Mouse (Mus musculus) kidney, postnatal 0 days (tissue): ENCODE results near the gene Scimp. TPM values are rescaled to one million over a fixed set of nuclear protein-coding genes. Genes with fewer than 3 reads are reported as not detected.

Experiments
- ATAC-seq: fragments of 200-750 bp; cut with Nextera tagmentation; replicated peaks from 2 replicates; pipeline ENCODE4 v1.8.0; 2017; ENCODE audit warnings: low read depth, moderate number of reproducible peaks, moderate TSS enrichment, moderate library complexity; ENCODE audit not compliant: low FRiP score
- DNase-seq: peaks from one replicate; pipeline ENCODE4 v3.0.0-alpha.2; 2016; ENCODE audit warnings: low spot score
- H3K27ac ChIP-seq: fragments of 300-500 bp; sonication (generic); 2 replicates; pipeline ENCODE4 v1.5.1; 2014; ENCODE audit warnings: mild to moderate bottlenecking
- H3K27me3 ChIP-seq: fragments of 300-500 bp; sonication (generic); 2 replicates; pipeline ENCODE4 v1.6.1; 2014; ENCODE audit warnings: low read length, mixed read lengths; ENCODE audit not compliant: insufficient read depth
- H3K36me3 ChIP-seq: fragments of 300-500 bp; sonication (generic); 2 replicates; pipeline ENCODE4 v1.6.1; 2014; ENCODE audit warnings: low read length, mixed read lengths; ENCODE audit not compliant: insufficient read depth
- H3K4me1 ChIP-seq: fragments of 300-500 bp; sonication (generic); replicated peaks from 2 replicates; pipeline ENCODE4 v1.6.1; 2014; ENCODE audit warnings: antibody characterized with exemption, low read length, mixed read lengths; ENCODE audit not compliant: insufficient read depth
- H3K4me2 ChIP-seq: fragments of 300-500 bp; sonication (generic); 2 replicates; pipeline ENCODE4 v1.6.1; 2014; ENCODE audit warnings: mild to moderate bottlenecking, low read length, moderate library complexity, mixed read lengths
- H3K4me3 ChIP-seq: fragments of 300-500 bp; sonication (generic); replicated peaks from 2 replicates; pipeline ENCODE4 v1.5.1; 2014; ENCODE audit warnings: low read depth, low read length
- H3K9ac ChIP-seq: fragments of 300-500 bp; sonication (generic); 2 replicates; pipeline ENCODE4 v1.6.1; 2014; ENCODE audit warnings: low read depth, low read length
- H3K9me3 ChIP-seq: fragments of 300-500 bp; sonication (generic); replicated peaks from 2 replicates; pipeline ENCODE4 v1.6.1; 2016; ENCODE audit warnings: low read length, inconsistent platforms, mixed read lengths
- CTCF ChIP-seq: IDR thresholded peaks from 2 replicates; pipeline ENCODE4 v1.5.1; 2016; ENCODE audit warnings: antibody characterized with exemption, low read depth, mild to moderate bottlenecking, moderate library complexity
- WGBS: fragments of 180-500 bp; shearing (Covaris S2); extraction: QIAGEN DNeasy Blood & Tissue Kit; methylation state at CpG from one replicate; pipeline ENCODE4 v1.1.7; 2014; 5-methylcytosine and 5-hydroxymethylcytosine counted together
- polyA plus RNA-seq: library from polyadenylated mRNA; unstranded; fragments of >200 nt; fragmentation: Nextera tagmentation; extraction: Ambion mirVana; gene quantifications from 2 replicates; pipeline ENCODE4 v1.2.1, GENCODE M21; 2015

The Scimp gene
- polyA plus RNA-seq, 1 experiment from 2014 or later, result 0.84 TPM

- no peaks in the 10 kb centered on the region for H3K4me1 ChIP-seq
- no peak overlapping the region for H3K27ac ChIP-seq
- no peak overlapping the region for H3K4me2 ChIP-seq
- no peaks in the 10 kb centered on the region for H3K36me3 ChIP-seq
- DNase-seq, result no peak
- no peak overlapping the region for H3K4me3 ChIP-seq
- no peak overlapping the region for H3K9ac ChIP-seq
- TF ChIP-seq CTCF, result no peak
- no peaks in the 10 kb centered on the region for H3K9me3 ChIP-seq
- WGBS, result 85% methylated on average over 5 of the region's 5 CpGs
- no peak for ATAC-seq
- no peaks in the 10 kb centered on the region for H3K27me3 ChIP-seq
These were observed 20.7 kb downstream of the Scimp start for GRCm38 (mm10) chr11:70791676-70792075.

- H3K36me3 ChIP-seq, result no peaks in the 10 kb centered on the region
- H3K27ac ChIP-seq, result no peak overlapping the region
- 69% methylated on average over 7 of the region's 7 CpGs for WGBS
- no peak overlapping the region for H3K4me3 ChIP-seq
- H3K4me1 ChIP-seq, result no peaks in the 10 kb centered on the region
- H3K27me3 ChIP-seq, result no peaks in the 10 kb centered on the region
- DNase-seq (no peak), ATAC-seq (no peak)
- TF ChIP-seq CTCF, result no peak
- no peak overlapping the region for H3K9ac ChIP-seq
- no peaks in the 10 kb centered on the region for H3K9me3 ChIP-seq
- no peak overlapping the region for H3K4me2 ChIP-seq
These were observed 21.4 kb downstream of the Scimp start for GRCm38 (mm10) chr11:70790874-70791551.

GRCm38 (mm10) chr11:70790426-70790825 is 22.0 kb downstream of the Scimp start:
- Histone ChIP-seq H3K4me2 (no peak overlapping the region), H3K9me3 (no peaks in the 10 kb centered on the region), H3K27ac (no peak overlapping the region), H3K27me3 (no peaks in the 10 kb centered on the region), H3K4me1 (no peaks in the 10 kb centered on the region), H3K4me3 (no peak overlapping the region), H3K9ac (no peak overlapping the region), H3K36me3 (no peaks in the 10 kb centered on the region)
- TF ChIP-seq CTCF, result no peak
- ATAC-seq (no peak), DNase-seq (no peak)
- 61% methylated on average over 2 of the region's 2 CpGs for WGBS

- ATAC-seq (no peak), DNase-seq (no peak)
- H3K36me3 ChIP-seq, result no peaks in the 10 kb centered on the region
These were observed 23.3 kb downstream of the Scimp start for GRCm38 (mm10) chr11:70788972-70789655.

GRCm38 (mm10) chr11:70787052-70787451 is 25.3 kb downstream of the Scimp start:
- Histone ChIP-seq H3K4me2 (no peak overlapping the region), H3K27me3 (no peaks in the 10 kb centered on the region), H3K4me3 (no peak overlapping the region), H3K9me3 (no peaks in the 10 kb centered on the region), H3K9ac (no peak overlapping the region), H3K4me1 (no peaks in the 10 kb centered on the region), H3K36me3 (no peaks in the 10 kb centered on the region), H3K27ac (no peak overlapping the region)
- TF ChIP-seq CTCF, result no peak
- ATAC-seq (no peak), DNase-seq (peak; percentile 24)
- WGBS, result 38% methylated on average over 11 of the region's 11 CpGs

More at GRCm38 (mm10) chr11:70788972-70789655, 23.3 kb downstream of the Scimp start:
- no peak for TF ChIP-seq CTCF
- Histone ChIP-seq H3K9ac (no peak overlapping the region), H3K27ac (no peak overlapping the region), H3K4me1 (no peaks in the 10 kb centered on the region), H3K9me3 (no peaks in the 10 kb centered on the region), H3K4me3 (no peak overlapping the region), H3K4me2 (no peak overlapping the region), H3K27me3 (no peaks in the 10 kb centered on the region)
- 87% methylated on average over 10 of the region's 10 CpGs for WGBS

GRCm38 (mm10) chr11:70785908-70786307 is 26.5 kb downstream of the Scimp start:
- H3K9ac ChIP-seq, result no peak overlapping the region

More at GRCm38 (mm10) chr11:70785908-70786307, 26.5 kb downstream of the Scimp start:
- 48% methylated on average over 2 of the region's 2 CpGs for WGBS
- ATAC-seq (no peak), DNase-seq (no peak)
- TF ChIP-seq CTCF, result no peak
- Histone ChIP-seq H3K9me3 (no peaks in the 10 kb centered on the region), H3K27me3 (no peaks in the 10 kb centered on the region), H3K27ac (no peak overlapping the region), H3K4me3 (no peak overlapping the region), H3K4me2 (no peak overlapping the region), H3K36me3 (no peaks in the 10 kb centered on the region), H3K4me1 (no peaks in the 10 kb centered on the region)
